Comparison of ENCODE assay signal across 20 mouse cellular contexts in the genomic region with DNA sequence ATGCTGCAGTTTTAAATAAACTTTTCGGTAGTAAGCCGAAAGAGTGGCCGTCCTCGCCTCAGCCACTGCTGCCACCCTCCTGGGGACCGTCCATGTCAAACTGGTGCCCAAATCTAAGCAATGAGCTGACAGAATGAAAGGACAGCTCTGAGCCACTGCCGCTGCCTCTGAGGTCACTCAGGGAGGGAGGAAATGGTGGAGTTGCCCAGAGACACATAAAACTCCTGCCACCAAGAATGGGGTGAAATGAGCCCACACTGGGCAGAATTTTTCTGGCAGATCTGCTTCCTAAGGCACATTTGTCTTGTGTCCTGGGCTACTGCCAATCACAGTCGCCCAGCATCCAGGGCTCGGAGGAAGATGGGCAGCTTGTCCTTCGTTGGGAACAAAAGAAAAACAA.
DNase-seq lines count a peak whose midpoint lies in the region; ATAC-seq and TF ChIP-seq lines count a peak whose summit lies in the region.
"Had no signal": no experiment of that assay in that cellular context is flagged by ENCODE, and none has a peak within 500 bp of the region (broad histone marks: within the 10 kb centered on the region; RNA-seq: fewer than 3 reads in every experiment).

No protein-coding gene starts in this region.

- H3K27me3 ChIP-seq in forebrain, embryonic 14.5 days (replicated peaks; ENCODE audit: control insufficient read depth, insufficient read depth, low read length): no peaks in the 10 kb centered on the region
- no peaks in the 10 kb centered on the region for H3K27me3 ChIP-seq in forebrain, postnatal 0 days (ENCODE audit: insufficient read depth, low read length)
- H3K27me3 ChIP-seq: embryonic facial prominence, embryonic 13.5 days; heart, embryonic 13.5 days; limb, embryonic 15.5 days; megakaryocyte, embryonic 14.5 days; neural tube, embryonic 15.5 days had no signal

- no peak overlapping the region for H3K4me3 ChIP-seq in forebrain, embryonic 14.5 days (ENCODE audit: low read depth, low read length)
- no peak overlapping the region for H3K4me3 ChIP-seq in forebrain, postnatal 0 days (ENCODE audit: low read depth, low read length)
- H3K4me3 ChIP-seq in layer of hippocampus, adult 2 months: no peak overlapping the region
- H3K4me3 ChIP-seq: embryonic facial prominence, embryonic 13.5 days; heart, embryonic 13.5 days; limb, embryonic 15.5 days; megakaryocyte, embryonic 14.5 days; myocyte; neural tube, embryonic 15.5 days had no signal

- H3K4me2 ChIP-seq in forebrain, embryonic 14.5 days (ENCODE audit: low read length): no peak overlapping the region
- H3K4me2 ChIP-seq in forebrain, postnatal 0 days (ENCODE audit: low read depth): no peak overlapping the region
- H3K4me2 ChIP-seq: embryonic facial prominence, embryonic 13.5 days; heart, embryonic 13.5 days; limb, embryonic 15.5 days; neural tube, embryonic 15.5 days had no signal

- TF ChIP-seq CTCF in forebrain, postnatal 0 days (IDR thresholded peaks at IDR 0.05; ENCODE audit: low read depth): no peak
- TF ChIP-seq CTCF in layer of hippocampus, adult 2 months (conservative IDR thresholded peaks at IDR 0.05): no peak

- 69% methylated on average over 9 of the region's 9 CpGs for WGBS in forebrain, embryonic 14.5 days
- 42% methylated on average over 9 of the region's 9 CpGs for WGBS in forebrain, postnatal 0 days

- DNase-seq in forebrain, embryonic 14.5 days (ENCODE audit: low spot score): peak; percentile 42
- DNase-seq in forebrain, postnatal 0 days: no peak
- DNase-seq in layer of hippocampus, adult 2 months (ENCODE audit: low spot score in 2 of 2): no peak
- DNase-seq in layer of hippocampus, postnatal 14 days (ENCODE audit: low spot score in 2 of 2): no peak
- peak; percentile 32 for DNase-seq in Muller cell, postnatal 12 days (ENCODE audit: inconsistent ontology term)
- DNase-seq in cerebellum, postnatal 14 days: peak; percentile 41 to 48
- DNase-seq: adrenal gland, postnatal 36 days; heart, postnatal 36 days; kidney, adult 11 months; liver, postnatal 0 days; lung, postnatal 14 days; spleen, adult 18-20 months had no signal

- H3K27ac ChIP-seq in forebrain, embryonic 14.5 days (ENCODE audit: low read depth, low read length): peak overlapping the region; percentile 9; the same call in 1 of the 2 replicates
- H3K27ac ChIP-seq in forebrain, postnatal 0 days (ENCODE audit: low read depth, low read length): no peak overlapping the region
- H3K27ac ChIP-seq in layer of hippocampus, adult 2 months: 0 out of 2 replicates have a peak overlapping the region, but pooled peaks have one; percentile 0
- H3K27ac ChIP-seq: embryonic facial prominence, embryonic 13.5 days; heart, embryonic 13.5 days; kidney, postnatal 0 days; limb, embryonic 15.5 days; neural tube, embryonic 15.5 days had no signal

- peaks cover 32% of the 10 kb centered on the region for H3K4me1 ChIP-seq in forebrain, embryonic 14.5 days (ENCODE audit: control insufficient read depth, insufficient read depth, low read length)
- peaks cover 14% of the 10 kb centered on the region for H3K4me1 ChIP-seq in forebrain, postnatal 0 days (ENCODE audit: insufficient read depth)
- H3K4me1 ChIP-seq: megakaryocyte, embryonic 14.5 days had no signal

- H3K36me3 ChIP-seq in forebrain, embryonic 14.5 days (ENCODE audit: control insufficient read depth, insufficient read depth, low read length): no peaks in the 10 kb centered on the region
- H3K36me3 ChIP-seq in forebrain, postnatal 0 days (ENCODE audit: insufficient read depth): no peaks in the 10 kb centered on the region
- H3K36me3 ChIP-seq: embryonic facial prominence, embryonic 13.5 days; heart, embryonic 13.5 days; limb, embryonic 15.5 days; neural tube, embryonic 15.5 days had no signal

- no peaks in the 10 kb centered on the region for H3K9me3 ChIP-seq in forebrain, embryonic 14.5 days (replicated peaks; ENCODE audit: control insufficient read depth, low read length)
- no peaks in the 10 kb centered on the region for H3K9me3 ChIP-seq in forebrain, postnatal 0 days (ENCODE audit: low read length)
- H3K9me3 ChIP-seq: embryonic facial prominence, embryonic 13.5 days; heart, embryonic 13.5 days; limb, embryonic 15.5 days; neural tube, embryonic 15.5 days had no signal

- H3K9ac ChIP-seq in forebrain, embryonic 14.5 days (ENCODE audit: low read length): no peak overlapping the region
- no peak overlapping the region for H3K9ac ChIP-seq in forebrain, postnatal 0 days
- H3K9ac ChIP-seq: embryonic facial prominence, embryonic 13.5 days; heart, embryonic 13.5 days; limb, embryonic 15.5 days; liver, postnatal 0 days; neural tube, embryonic 15.5 days had no signal

- ATAC-seq in forebrain, embryonic 14.5 days: no peak
- no peak for ATAC-seq in forebrain, postnatal 0 days
- ATAC-seq in inflammation-experienced regulatory T-cells, adult 6 months: no peak
- ATAC-seq: liver, postnatal 0 days had no signal

Comparison
In these comparisons a context has a peak if more than half of its experiments do, and no peak if none do; other contexts are left out.
1. DNase-seq: peak in forebrain, embryonic 14.5 days (single experiment), Muller cell, postnatal 12 days (single experiment) and cerebellum, postnatal 14 days (2 of 2); none in forebrain, postnatal 0 days (single experiment), layer of hippocampus, adult 2 months (0 of 2) and layer of hippocampus, postnatal 14 days (0 of 2).